ENCODE assay signal across 21 mouse cellular contexts in the genomic region with DNA sequence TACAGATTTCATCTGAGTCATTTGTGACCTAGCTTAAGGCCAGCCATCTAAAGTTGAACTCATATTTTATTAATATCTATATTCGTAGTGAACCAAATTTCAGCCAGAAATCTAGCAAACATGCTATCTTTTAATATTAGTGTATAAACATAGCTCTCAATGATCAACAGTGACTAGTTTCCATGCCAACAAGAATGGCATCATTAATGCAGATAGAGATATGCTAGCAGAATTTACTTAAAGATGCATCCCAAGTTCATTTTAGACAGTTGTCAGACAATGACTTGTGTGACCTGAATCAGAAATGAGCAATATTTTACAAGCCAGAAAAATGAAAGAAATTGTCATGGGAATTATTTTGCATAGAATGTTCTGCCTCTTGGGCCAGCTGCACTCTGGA.
"Had no signal": no experiment of that assay in that cellular context is flagged by ENCODE, and none has a peak within 500 bp of the region (broad histone marks: within the 10 kb centered on the region; RNA-seq: fewer than 3 reads in every experiment).

No protein-coding gene starts in this region.

- H3K27ac ChIP-seq: liver, embryonic 13.5 days; liver, embryonic 15.5 days; lung, embryonic 15.5 days; macrophage; neural tube, embryonic 13.5 days; neural tube, embryonic 15.5 days had no signal

- ATAC-seq: liver, postnatal 0 days; lung, postnatal 0 days had no signal

- H3K9me3 ChIP-seq: liver, embryonic 13.5 days; liver, embryonic 15.5 days; lung, embryonic 15.5 days; neural tube, embryonic 13.5 days; neural tube, embryonic 15.5 days had no signal

- H3K4me2 ChIP-seq: liver, embryonic 13.5 days; liver, embryonic 15.5 days; lung, embryonic 15.5 days; neural tube, embryonic 13.5 days; neural tube, embryonic 15.5 days had no signal

- H3K27me3 ChIP-seq: liver, embryonic 13.5 days; liver, embryonic 15.5 days; lung, embryonic 15.5 days; megakaryocyte, embryonic 14.5 days; neural tube, embryonic 13.5 days; neural tube, embryonic 15.5 days had no signal

- H3K36me3 ChIP-seq: liver, embryonic 13.5 days; liver, embryonic 15.5 days; lung, embryonic 15.5 days; neural tube, embryonic 13.5 days; neural tube, embryonic 15.5 days had no signal

- DNase-seq: liver, embryonic 13.5 days; liver, postnatal 0 days; lung, adult 2 months; lung, postnatal 14 days; lung, postnatal 36 days; retina, postnatal 1 day; right cerebral cortex, adult 18-20 months; right cerebral cortex, postnatal 25 days; right cerebral cortex, postnatal 4 days; spleen, adult 18-20 months; thymus, adult 18-20 months; thymus, postnatal 14 days; thymus, postnatal 36 days had no signal

- H3K4me3 ChIP-seq: liver, embryonic 13.5 days; liver, embryonic 15.5 days; lung, embryonic 15.5 days; megakaryocyte, embryonic 14.5 days; myocyte; neural tube, embryonic 13.5 days; neural tube, embryonic 15.5 days had no signal

- H3K9ac ChIP-seq: liver, embryonic 13.5 days; liver, embryonic 15.5 days; liver, postnatal 0 days; lung, embryonic 15.5 days; neural tube, embryonic 13.5 days; neural tube, embryonic 15.5 days had no signal
